Mouse (Mus musculus) MEL-GATA-1-ER (cell line): ENCODE results near the gene Adap2.
A peak's percentile ranks its signal among the peaks of the same experiment; 100 is the strongest.
"Not testable (repeated sequence)": the region's sequence is repeated elsewhere in the genome, so short reads cannot be mapped to it uniquely, and the experiment has no call there.

Experiments used
- DNase-seq: peaks from one replicate; pipeline ENCODE4 v3.0.0-alpha.2; 2012; ENCODE audit warnings: low read depth; ENCODE audit errors: extremely low read depth

The Adap2 gene

GRCm38 (mm10) chr11:80159018-80159417 lies 5.1 kb downstream of the Adap2 start:
- no peak for DNase-seq

- no peak for DNase-seq
These were observed 7.1 kb downstream of the Adap2 start for GRCm38 (mm10) chr11:80161041-80161440.

GRCm38 (mm10) chr11:80163362-80164116 lies 9.6 kb downstream of the Adap2 start:
- no peak for DNase-seq

GRCm38 (mm10) chr11:80164224-80164623 lies 10.3 kb downstream of the Adap2 start:
- DNase-seq = no peak

GRCm38 (mm10) chr11:80168121-80168520 lies 14.2 kb downstream of the Adap2 start:
- no peak for DNase-seq

GRCm38 (mm10) chr11:80168611-80169249 lies 14.8 kb downstream of the Adap2 start:
- no peak for DNase-seq

GRCm38 (mm10) chr11:80169629-80170028 lies 15.7 kb downstream of the Adap2 start:
- DNase-seq = no peak

- no peak for DNase-seq
These were observed 16.4 kb downstream of the Adap2 start for GRCm38 (mm10) chr11:80170351-80170750.

- DNase-seq = no peak
These were observed 18.0 kb downstream of the Adap2 start for GRCm38 (mm10) chr11:80171884-80172283.

GRCm38 (mm10) chr11:80173963-80174670 lies 20.2 kb downstream of the Adap2 start:
- DNase-seq = no peak

GRCm38 (mm10) chr11:80176911-80177895 lies 23.3 kb downstream of the Adap2 start:
- no peak for DNase-seq

GRCm38 (mm10) chr11:80178316-80178715 lies 24.4 kb downstream of the Adap2 start:
- DNase-seq = no peak

- no peak for DNase-seq
These were observed 27.3 kb downstream of the Adap2 start for GRCm38 (mm10) chr11:80181021-80181749.

GRCm38 (mm10) chr11:80183054-80183704 lies 29.3 kb downstream of the Adap2 start:
- DNase-seq = not testable (repeated sequence)

GRCm38 (mm10) chr11:80183705-80184255 lies 29.9 kb downstream of the Adap2 start, which contains the start of gene Rnf135:
Rnf135 (plus strand) TSS chr11:80183851.
- DNase-seq = peak; percentile 77

- no peak for DNase-seq
These were observed 30.7 kb downstream of the Adap2 start for GRCm38 (mm10) chr11:80184531-80185071.

GRCm38 (mm10) chr11:80185441-80185976 lies 31.6 kb downstream of the Adap2 start:
- not testable (repeated sequence) for DNase-seq

GRCm38 (mm10) chr11:80190280-80190679 lies 36.4 kb downstream of the Adap2 start:
- no peak for DNase-seq

GRCm38 (mm10) chr11:80193827-80194226 lies 39.9 kb downstream of the Adap2 start:
- no peak for DNase-seq
